Mouse (Mus musculus) CD8-positive naive resting alpha-beta T cell, adult 2 months (primary cell): ENCODE measurements around the gene Rho.

Experiments used
- DNase-seq, 2 experiments: peaks; one replicate each; pipeline ENCODE4 v3.0.0; 2022; ENCODE audit warnings: low read depth in 2 of 2, low spot score in 2 of 2

Gene Rho

DNA sequence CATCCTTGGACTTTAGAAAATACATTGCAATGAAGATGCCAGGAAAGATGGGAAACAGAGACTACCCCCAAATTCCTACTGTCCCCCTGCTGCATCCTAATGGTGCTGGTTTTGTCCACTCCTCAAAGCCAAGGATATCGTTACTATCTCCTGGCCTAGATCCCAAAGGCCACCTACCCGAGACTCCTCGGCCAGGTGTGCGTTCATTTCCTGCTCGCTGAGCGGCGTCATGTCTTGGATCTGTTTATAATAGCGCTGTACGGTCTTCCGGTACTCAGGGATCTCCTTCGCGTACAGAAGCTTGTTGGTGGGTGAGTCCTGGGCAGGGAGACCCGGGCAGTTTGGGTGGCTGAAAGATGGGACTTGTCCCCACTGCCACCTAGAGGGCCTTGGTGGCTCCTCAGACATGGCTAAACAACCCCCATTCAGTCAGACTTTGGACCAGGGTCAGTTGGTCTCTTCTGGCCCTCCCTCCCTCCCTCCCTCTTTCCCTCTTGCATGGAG is 24.9 kb downstream of the Rho start:
- no peak for DNase-seq

GRCm38 (mm10) chr6:115956922-115957601 is 25.5 kb downstream of the Rho start:
- no peak for DNase-seq

GRCm38 (mm10) chr6:115957681-115958080 is 26.1 kb downstream of the Rho start:
- DNase-seq: no peak

DNA sequence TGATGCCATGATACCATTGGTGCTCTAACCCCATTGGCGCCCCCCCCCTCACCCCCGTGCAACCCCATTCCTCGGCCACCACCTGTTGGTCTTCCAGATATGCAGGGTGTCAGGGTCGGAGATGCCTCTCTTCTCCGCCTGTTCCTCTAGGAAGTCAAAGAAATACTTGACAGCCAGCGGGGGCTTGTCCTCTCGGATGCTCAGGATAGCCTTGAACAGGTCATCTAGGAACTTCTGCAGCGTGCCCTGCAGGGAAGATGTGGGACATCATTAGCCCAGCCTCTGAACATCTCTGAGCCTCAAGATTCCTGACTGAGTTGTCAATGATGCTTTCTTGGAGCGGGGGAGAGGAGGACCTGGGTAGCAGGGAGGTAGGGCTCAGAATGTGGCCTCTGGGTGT is 26.9 kb downstream of the Rho start:
- no peak for DNase-seq

- no peak for DNase-seq
Measured at GRCm38 (mm10) chr6:115959151-115959691, 27.7 kb downstream of the Rho start.

DNA sequence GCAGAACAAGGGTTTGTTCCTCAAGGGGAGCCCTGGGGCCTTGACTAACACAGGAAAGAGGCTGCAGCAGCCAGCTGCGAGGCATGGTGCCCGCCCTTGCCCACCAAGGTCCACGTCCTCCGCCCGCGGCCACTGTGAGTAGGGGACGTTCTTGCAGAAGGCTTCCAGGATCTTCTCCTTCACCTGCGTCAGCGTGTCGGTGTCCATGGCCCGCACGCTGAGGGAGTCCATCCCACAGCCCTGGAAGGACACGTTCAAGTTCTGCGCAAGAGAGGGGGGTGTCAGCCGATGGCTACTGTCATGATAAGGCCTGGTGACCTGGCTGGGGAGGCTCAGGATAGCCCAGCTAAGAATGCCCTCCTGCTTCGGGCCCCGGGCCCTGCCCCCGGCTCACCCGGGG is 28.8 kb downstream of the Rho start:
- no peak for DNase-seq

DNA sequence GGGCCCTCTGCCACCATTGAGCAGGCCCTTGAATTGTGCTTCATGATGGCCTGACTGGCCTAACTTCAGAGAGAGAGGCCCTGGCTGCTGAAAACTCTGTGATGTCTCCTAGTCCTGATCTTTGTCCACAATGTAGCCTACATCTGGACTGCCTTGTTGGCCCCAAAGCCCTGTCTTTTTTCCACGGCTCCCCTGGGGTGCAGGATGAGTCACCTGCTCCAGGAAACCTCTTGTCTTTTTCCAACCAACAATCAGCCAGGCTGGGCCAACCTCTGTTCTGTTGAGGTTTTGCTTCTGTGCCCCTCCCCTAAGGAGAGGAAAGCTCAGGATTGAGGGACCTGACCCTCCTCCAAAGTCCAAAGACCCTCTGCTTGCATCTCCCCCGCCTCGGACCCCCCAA is 30.2 kb downstream of the Rho start:
- no peak for DNase-seq

DNA sequence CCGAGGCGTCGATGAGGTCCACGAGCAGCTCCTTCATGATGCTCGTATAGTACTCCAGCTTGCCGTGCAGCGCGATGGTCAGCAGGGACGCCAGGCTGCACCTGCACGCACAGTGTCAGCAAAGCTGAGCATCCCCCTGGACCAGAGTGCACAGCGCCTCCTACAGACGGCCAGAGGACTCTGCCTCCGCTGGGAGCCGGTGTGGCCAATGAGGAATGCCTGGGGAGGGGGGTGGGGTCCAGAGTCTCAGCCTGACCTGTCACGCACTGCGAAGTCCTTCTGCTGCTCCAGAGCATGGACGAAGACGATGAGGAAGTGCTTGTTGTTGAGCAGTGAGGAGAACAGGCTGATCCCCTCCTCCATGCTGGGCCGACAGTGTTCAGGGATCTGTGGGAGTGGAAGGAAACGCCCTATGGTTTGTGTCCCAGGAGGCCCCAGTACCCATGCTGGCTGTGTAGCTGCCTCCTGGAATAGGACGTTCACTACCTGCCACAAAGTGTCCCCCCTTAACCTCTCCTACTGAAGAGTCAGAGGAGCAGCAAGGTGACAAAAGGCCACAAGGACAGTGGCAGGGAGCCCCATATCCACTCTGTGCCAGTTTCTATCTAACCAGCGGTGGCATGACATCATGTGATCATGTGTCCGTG is 31.0 kb downstream of the Rho start:
- no peak for DNase-seq

DNA sequence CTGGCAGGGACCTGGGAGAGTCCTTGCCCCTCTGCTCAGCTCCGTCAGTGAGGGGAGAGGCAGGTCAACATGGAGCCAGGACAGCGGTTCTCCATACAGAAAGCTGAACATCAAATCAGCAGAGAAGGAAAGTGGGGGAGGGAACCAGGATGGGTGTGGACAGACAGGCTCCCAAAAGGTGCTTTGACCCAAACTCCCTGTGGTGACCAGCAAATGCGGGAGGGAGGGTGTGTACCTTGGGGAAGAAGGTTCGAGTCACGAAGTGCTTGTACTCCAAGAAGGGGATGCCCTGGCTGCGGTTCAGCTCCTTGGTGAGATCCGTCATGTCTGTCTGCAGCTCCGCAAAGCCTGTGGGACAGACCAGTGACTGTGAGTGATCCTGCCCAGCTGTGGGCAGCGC is 32.1 kb downstream of the Rho start:
- DNase-seq: no peak

DNA sequence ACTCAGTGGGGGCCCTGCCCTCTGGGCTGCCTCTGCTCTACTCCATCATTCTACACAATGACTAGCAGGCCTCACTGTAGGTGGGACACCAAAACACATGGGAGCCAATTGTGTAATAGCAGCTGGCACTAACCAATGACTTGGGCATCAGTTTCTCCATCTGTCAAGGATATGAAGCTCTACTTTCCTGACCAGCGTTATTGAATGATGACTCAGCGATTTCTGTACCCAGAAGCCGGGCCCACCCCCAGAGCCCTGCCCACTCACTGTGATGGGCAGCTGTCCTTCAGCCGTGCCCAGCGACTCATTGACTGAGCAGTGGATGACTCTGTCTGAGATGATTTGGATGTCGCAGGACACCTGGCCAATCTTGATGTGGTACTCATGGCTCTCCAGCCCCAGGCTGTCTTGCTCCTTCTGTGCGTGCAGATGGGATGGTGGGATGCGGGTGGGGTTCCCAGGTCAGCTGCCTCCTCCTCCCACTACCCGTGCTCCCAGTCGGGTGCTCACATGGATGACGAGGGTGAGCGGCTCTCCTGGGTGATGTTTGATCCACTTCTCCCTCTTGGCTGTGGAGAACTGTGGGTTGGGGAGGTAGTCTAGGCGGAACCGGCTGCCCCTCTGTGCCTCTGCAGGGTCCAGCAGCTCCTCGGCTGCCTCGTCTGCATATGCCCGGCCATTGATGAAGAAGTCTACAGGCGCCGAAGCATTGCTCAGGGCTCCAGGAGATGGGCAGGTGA is 34.8 kb downstream of the Rho start:
- DNase-seq: no peak

- no peak for DNase-seq
Measured at GRCm38 (mm10) chr6:115967291-115967880, 35.8 kb downstream of the Rho start.

DNA sequence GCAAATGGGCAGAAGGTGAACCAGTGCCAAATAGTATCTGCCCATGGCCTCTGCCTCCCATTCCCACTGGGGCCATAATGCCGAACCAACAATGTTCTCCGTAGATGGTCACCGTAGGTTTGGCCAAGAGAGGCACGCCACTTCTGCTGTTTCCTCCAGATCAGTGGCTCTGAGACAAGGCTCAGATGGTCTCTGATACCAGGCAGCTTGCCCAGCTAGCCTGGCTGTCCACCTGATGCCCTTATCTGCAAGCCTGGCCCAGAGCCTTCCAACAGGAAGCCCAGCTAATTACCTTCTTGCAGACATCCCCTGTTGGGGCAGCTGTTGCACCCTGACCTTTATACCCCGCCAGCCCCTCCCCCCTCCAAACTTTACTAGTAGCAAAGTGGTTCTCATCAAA is 36.5 kb downstream of the Rho start:
- no peak for DNase-seq

DNA sequence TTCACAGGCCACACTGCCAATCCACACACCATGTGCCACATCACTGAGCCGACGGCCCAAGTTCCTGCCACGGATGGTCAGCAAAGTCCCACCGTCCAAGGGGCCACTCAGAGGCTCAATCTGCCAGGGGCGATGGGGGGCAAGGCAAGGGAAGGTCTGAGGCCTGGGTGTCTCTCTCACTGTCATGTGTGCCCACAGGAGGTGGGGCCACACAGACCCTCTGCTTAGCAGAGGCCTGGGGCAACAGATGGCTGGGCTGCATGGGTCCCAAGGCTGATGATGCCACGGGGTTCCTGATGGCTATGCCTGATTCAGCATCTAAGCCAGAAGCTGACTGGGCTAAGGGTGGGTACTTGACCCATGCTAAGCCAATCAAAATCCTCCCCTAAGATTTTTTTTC is 37.2 kb downstream of the Rho start:
- DNase-seq: no peak

GRCm38 (mm10) chr6:115969103-115969502 is 37.6 kb downstream of the Rho start:
- no peak for DNase-seq

GRCm38 (mm10) chr6:115969952-115970351 is 38.4 kb downstream of the Rho start:
- DNase-seq: no peak

- no peak for DNase-seq
Measured at GRCm38 (mm10) chr6:115971273-115972060, 39.9 kb downstream of the Rho start.

- DNase-seq: no peak
Measured at GRCm38 (mm10) chr6:115972083-115972764, 40.7 kb downstream of the Rho start.

GRCm38 (mm10) chr6:115973139-115973875 is 41.8 kb downstream of the Rho start:
- DNase-seq: no peak

GRCm38 (mm10) chr6:115973881-115974662 is 42.5 kb downstream of the Rho start:
- no peak for DNase-seq
